Mouse (Mus musculus): ENCODE measurements around the gene Pgm2.

- TF ChIP-seq POLR2A (IDR thresholded peaks at IDR 0.05; ENCODE audit: low read depth, low read length) (no peak), CTCF (conservative IDR thresholded peaks at IDR 0.05; ENCODE audit: insufficient read depth, insufficient read length, low read depth, low read length) (no peak)
These were observed 13.8 kb upstream of the Pgm2 start for GRCm38 (mm10) chr5:64078740-64079461.
